Mouse (Mus musculus): ENCODE measurements around the gene Mbtps2.

- TF ChIP-seq CTCF (IDR thresholded peaks at IDR 0.05; ENCODE audit: low read depth): no peak
- TF ChIP-seq EP300 (optimal IDR thresholded peaks at IDR 0.05): no peak
Measured at GRCm38 (mm10) chrX:157644700-157645099, 46.2 kb upstream of the Mbtps2 start.

All from stomach, postnatal 0 days (tissue).